Mouse (Mus musculus): ENCODE results near the gene Ndst2.
"Not testable (repeated sequence)": the region's sequence is repeated elsewhere in the genome, so short reads cannot be mapped to it uniquely, and the experiment has no call there.

Ndst2 gene

DNA sequence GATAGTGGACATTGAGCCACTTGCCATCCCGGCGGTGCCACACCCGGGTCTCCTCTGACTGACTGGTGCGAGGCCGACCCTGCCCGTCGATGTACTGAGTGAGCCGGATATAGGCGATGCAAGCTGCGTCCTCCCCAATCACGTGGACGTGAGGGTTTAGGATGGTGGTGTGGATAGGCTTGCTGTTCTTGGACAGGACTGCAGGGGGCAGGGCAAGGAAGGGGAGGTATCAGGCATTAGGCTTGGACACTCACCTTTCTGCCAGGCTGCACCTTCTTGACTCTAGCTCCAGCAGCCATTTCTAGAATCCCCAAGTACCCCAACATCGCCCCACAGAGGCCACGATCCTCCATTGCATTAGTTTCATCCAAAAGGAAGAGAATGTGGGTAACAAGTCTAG lies 2.9 kb upstream of the Ndst2 start:
- DNase-seq (ENCODE audit: low spot score in 2 of 2): peak in 1 of 2 experiments; percentile 55

DNA sequence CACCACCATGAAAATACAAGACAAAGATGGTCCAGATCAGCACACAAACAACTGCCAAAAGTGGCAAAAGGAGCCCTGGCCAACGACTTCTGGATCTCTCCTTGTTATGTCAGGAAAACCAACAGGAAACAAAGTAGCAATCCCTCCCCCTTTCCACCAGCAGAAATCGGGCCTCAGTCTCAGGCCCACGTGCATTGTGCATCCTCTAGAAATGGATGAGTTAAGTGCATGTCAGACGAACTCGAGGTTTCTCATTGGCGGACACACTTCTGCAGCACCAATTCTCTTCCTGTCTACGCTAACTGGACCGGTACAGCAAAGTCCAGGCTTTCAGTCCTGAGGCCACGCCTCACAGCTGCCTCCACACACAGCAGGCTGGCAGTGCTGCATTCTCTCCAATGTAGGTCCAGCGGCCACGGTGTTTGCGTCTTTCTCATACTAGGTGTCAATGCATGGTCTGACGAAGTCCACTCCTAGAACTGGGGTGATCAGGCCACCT lies 1.6 kb upstream of the Ndst2 start:
- DNase-seq (ENCODE audit: low spot score in 2 of 2): no peak

DNA sequence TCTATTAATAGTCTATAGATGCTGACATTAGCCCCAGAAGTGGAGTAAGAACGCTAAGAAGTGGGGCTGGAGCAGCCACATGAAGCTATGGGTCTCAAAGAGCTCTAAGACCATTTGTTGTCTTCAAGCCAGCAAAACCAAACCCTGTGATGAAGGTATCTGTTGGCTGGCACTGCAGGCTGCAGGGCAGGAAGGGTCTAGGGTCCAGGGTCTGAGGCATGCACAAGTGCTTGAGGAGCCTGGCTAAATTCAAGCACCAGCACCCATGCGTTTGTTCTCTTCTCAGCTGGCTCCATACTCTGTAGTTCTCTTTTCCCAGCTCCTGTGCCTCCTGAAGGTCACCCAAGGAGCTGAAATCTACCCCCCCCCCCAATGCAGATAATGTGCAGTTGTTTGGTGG lies 690 bp upstream of the Ndst2 start:
- no peak for DNase-seq (ENCODE audit: low spot score in 2 of 2)

DNA sequence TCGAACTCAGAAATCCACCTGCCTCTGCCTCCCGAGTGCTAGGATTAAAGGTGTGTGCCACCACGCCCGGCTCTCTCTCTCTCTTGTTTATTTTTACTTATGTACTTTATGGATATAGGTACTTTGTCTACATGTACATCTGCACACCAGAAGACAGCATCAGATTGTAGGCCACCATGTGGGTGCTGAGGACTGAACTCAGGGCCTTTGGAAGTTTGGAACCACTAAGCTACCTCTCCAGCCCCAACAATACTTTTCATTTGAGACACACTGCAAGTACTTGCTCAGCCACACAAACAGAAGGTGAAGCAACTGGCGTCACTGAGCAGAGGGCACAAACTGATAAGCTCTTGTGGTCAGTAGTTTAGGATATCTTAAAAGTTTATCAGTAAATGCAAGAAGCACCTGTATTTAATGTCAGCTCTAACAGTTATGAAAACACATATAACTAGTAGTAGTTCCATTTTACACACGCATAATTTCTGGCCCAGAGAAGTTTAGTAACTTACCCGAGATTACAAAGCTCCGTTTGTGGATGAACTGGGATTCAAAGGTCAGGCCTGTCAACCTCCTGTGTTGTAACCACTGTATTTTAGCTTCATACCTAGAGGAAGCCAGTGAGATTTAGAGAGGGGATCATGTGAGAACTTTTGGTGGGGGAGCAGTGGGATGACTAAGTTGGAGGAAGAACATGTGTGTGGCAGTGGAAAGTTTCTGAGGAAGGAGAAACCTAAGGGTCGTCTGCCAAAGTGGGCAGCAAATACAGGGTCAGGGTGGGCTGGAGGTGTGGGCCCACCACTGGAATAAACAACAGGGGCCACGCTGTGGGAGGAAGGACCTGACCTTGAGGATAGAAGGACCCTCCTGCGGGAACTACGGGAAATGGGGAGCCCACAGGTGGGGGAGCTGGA lies 1.1 kb downstream of the Ndst2 start:
- no peak for DNase-seq (ENCODE audit: low spot score in 2 of 2)

DNA sequence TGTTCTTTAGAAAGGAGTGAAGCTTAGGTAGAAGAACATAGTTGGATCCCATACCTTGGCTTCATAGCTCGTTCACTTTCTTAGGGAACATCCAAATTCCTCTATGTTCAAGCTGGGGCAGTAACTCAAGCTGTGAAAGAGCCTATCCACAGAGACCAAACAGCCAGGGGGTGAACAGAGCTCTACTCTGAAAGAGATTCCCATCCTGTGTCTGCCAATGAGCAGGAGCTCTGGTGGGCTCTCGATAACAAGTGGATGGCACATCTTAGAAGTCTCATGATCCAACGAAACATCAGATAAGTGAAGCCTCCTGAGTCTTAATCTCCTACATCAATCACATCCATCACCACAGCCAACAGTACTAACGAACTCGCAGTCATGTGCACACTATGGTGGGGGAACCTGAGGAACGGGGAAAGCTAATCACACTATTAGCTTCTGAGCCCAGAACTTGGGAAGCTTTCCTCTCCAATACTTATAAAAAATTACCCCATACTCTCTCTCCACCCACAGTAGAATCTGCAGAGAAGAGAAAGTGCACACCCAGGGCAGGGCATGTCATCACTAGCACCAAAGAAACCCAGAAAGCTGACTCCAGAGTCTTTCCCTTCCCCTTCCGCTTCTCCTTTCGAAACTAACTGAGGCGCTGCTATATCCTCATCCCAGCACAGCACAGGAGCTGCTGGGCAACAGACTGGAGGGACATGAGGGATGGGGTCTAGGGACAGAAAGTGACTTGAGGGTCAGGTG lies 3.3 kb downstream of the Ndst2 start:
- no peak for DNase-seq (ENCODE audit: low spot score in 2 of 2)

DNA sequence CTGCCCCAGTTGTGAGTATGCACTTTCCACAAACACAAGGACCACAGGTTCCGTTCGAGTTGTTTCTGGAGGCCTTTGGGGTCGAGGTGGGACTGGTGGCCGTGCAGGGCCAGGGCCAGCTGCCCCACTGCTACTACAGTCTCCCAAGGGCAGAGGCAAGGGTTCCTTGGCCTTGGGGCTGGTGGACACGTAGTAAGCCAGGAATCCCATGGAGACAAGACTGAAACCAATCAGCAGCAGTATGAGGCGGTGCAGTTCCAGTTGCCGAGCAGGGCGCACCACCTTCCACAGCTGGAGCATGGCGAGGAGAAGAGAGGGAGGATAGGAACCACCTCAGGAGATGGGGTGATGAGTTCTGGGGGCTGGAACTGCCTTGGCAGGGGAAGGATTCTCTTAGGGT lies 4.5 kb downstream of the Ndst2 start:
- no peak for DNase-seq (ENCODE audit: low spot score in 2 of 2)

DNA sequence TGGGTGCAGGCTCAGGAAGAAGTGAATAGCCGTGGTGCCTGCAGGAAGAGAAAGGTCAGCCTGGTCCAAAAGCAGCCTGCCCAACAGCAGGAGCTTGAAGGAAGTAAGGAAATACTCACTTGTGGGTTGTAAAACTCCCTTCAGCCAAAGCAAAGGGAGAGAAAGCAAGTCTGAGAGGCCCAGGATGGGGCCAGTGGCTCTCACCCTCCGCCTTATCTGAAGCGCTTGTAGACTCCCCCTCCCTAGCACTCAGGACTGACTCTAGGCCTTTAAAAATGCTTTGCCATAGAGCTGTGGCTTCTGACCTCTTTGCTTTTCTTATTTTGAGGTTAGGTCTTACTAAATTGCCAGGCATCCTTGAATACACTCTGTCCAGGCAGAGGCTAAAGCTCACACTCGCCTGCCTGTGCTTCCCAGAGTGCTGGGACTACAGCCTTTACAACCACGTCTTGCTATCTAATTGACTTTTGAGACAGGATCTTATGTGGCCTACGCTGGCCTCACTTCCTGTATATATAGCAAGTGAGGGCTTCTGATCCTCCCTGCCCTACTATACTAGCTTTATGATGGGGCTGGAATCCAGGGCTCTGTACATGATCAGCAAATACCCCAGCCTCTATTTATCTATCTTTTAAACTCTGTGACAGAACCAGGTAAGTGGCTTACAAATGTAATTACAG lies 8.6 kb downstream of the Ndst2 start:
- DNase-seq (ENCODE audit: low spot score in 2 of 2): no peak

DNA sequence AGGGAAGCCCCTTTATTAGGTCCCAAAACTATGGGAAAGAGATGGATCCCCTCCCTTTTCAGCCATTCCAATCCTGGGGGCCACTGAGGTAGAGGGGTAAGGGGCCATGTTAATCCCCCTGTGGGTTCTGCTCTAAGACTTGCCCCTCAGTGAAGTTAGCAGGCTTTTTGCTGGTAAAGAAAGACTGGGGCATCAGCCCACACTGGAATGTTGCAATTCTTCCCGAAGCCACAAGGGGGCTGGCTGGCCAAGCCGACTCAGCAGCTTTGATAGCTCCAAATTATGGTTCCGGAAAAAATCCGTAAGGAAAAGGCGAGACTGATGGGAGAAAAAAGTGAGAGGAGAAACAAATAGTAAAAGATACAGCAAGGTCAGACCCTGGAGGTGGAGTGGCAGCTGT lies 10.3 kb downstream of the Ndst2 start:
- peak in 1 of 2 experiments; percentile 74 for DNase-seq (ENCODE audit: low spot score in 2 of 2)

DNA sequence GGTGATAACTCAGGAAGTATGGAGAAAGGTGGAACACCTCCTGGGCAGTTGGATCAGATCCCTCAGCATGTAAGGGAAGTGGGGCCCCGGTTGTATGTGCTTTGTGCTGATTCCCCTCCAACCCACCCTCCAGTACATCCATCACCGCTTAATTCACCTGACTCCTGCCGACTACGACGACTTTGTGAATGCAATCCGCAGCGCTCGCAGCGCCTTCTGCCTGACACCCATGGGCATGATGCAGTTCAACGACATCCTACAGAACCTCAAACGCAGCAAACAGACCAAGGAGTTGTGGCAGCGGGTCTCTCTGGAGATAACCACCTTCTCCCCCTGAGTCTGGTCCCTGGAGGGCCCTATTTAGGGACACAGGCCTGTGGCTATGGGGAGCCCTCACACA lies 11.4 kb downstream of the Ndst2 start:
- no peak for DNase-seq (ENCODE audit: low spot score in 2 of 2)

DNA sequence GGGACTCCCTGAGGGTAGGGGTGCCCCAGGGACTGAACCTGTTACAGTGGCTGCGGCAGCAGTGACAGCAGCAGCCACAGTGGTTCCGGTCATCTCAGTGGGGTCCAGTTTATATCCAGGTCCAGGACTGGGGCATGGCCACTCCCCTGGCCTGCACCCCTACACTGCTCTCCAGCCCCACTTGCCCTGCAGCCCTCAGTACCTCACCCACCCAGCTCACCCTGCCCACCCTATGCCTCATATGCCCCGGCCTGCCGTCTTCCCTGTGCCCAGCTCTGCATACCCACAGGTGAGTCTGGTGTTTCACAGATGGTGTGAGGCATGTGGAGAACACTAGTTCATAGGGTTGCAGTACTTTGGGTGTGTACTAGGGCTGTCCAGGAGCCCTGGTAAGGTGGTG lies 13.0 kb downstream of the Ndst2 start:
- DNase-seq (ENCODE audit: low spot score in 2 of 2): no peak

DNA sequence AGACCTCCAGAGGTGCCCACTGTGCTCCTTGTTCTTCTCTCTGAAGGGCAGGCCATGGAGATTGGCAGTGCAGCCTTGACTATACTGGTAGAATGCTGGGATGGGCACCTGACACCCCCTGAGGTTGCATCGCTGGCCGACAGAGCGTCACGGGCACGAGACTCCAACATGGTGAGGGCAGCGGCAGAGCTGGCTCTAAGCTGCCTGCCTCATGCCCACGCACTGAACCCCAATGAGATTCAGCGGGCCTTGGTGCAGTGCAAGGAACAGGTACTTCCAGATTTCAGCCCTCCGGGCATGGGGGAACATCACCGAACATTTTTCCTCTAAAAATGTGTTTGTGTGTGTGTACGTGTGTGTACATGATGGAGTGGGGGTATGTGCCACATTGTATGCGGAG lies 14.6 kb downstream of the Ndst2 start:
- DNase-seq (ENCODE audit: low spot score in 2 of 2): no peak

DNA sequence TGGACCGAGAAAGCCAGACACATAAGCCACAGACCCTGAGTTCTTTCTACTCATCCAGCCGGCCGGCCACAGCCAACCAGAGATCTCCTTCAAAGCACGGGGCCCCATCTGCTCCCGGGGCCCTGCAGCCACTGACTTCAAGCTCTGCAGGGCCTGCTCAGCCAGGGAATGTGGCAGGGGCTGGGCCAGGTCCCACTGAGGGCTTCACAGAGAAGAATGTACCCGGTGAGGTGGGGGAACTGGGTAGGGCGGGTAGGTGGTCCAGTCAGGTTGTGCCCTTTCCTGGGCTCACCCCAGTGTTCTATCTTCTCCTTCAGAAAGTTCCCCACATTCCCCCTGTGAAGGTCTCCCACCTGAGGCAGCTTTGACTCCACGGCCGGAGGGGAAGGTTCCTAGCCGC lies 15.9 kb downstream of the Ndst2 start:
- DNase-seq (ENCODE audit: low spot score in 2 of 2): no peak

DNA sequence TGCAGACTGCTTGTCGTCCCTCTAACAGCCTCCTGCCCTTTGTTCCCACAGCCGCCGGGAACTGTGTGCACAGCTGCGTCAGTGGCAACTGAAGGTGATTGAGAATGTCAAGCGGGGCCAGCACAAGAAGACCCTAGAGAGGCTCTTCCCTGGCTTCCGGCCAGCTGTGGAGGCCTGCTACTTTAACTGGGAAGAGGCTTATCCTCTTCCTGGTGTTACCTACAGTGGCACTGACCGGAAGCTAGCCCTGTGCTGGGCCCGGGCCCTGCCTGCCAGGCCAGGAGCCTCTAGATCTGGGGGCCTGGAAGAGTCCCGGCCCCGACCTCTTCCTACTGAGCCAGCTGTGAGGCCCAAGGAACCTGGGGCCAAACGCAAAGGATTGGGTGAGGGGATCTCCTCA lies 20.5 kb downstream of the Ndst2 start:
- no peak for DNase-seq (ENCODE audit: low spot score in 2 of 2)

DNA sequence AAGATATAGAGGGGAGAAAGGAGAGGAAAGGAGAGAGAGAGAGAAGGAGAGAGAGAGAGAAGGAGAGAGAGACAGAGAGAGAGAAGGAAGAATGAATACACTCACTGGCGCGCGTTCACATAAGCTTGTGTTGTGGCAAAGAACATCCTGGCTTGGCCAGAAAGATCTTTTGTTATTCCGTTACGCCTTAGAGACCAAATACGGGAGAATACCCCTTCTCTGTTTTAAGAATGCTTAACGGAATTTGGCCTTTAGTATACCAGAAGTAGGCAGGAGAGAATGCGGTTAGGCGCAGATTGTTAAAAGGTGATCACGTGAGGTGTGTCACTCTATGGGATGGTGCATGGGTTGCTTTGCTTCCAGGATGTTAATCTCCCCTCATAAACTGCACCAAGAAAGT lies 26.1 kb downstream of the Ndst2 start:
- DNase-seq (ENCODE audit: low spot score in 2 of 2): no peak

DNA sequence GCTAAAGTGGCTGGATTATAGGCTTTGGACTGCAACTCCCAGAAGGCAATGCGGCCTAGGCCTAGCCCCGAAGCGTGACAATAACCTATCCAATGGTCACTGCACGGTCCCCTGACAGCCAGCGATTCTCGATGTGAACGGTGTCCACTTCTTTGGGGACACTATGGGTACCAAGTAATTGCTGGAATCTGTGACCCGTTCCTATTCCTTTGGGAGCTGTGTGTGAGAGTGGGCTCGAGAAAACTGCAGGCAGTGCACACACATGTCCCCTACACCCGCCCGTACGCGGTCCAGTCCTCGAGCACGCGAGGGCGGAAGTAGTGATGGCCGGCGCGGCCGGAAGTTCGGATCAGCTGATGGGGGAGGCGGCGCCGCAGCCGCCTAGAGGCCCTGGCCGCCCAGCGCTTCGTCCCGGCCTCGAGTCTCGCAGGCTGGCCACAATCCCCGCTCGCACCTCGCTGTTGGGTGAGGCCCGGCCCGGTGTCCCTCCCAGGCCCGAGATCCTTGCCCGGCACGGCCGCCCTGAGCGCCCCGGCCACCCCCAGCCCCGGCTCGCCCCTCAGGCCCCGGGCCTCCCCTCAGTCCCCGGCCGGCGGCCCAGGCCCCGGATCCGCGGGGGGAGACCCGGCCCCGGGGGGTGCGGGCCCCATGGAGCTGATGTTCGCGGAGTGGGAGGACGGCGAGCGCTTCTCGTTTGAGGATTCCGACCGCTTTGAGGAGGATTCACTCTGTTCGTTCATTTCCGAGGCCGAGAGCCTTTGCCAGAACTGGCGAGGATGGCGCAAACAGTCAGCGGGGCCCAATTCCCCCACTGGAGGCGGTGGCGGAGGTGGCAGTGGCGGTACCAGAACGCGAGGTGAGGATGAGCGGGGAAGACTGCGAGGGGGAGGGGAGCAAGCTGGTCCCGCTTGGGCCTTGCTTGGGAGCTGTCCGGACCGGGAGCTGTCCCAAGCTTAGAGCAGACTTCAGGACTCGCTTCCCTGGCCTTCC lies 26.9 kb downstream of the Ndst2 start, which contains the start of gene Zswim8:
TSS of gene Zswim8 (plus strand) at position 352 of the 990 bp plus-strand sequence.
- DNase-seq (ENCODE audit: low spot score in 2 of 2): peak; percentile 66 to 82

DNA sequence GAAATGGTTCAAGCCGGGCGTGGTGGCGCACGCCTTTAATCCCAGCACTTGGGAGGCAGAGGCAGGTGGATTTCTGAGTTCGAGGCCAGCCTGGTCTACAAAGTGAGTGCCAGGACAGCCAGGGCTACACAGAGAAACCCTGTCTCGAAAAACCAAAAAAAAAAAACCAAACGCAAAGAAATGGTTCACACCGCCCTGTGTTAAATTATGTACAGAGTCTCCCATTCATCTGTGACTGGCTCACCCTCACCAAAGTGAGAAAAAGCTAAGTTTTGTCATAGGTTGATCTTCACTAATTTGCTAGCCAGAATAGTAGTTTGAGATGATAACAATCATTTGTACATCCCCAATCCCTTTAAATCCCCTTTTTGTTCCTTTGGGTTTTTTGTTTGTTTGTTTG lies 30.9 kb downstream of the Ndst2 start:
- DNase-seq (ENCODE audit: low spot score in 2 of 2): not testable (repeated sequence)

DNA sequence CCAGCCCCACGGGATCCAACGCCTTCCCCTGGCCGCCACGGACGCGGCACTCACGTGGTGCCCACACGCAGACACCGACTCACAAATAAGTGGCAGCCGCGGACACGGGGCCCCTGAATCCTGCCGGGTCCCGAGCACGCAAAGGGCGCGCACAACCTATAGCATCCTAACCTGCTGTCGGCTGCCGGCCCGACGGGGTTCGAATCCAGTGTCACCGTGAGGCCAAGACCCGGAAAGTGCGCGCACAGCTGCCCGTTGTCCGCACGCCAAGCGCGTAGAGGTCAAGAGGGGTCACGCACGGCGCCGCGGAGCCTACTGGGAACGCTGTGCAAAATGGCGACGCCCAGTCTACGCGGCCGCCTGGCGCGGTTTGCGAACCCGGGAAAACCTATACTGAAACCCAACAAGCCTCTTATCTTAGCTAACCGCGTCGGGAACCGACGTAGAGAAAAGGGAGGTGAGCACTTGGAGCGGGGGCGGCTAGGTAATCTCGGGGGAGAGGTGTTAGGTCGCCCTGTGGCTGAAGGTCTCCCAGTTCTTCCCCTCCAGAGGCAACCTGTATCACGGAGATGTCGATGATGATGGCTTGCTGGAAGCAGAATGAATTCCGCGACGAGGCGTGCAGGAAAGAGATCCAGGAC lies 31.5 kb downstream of the Ndst2 start, which contains the start of gene Chchd1:
TSS of gene Chchd1 (plus strand) at position 266 of the 641 bp plus-strand sequence.
- DNase-seq (ENCODE audit: low spot score in 2 of 2): peak; percentile 84 to 93

DNA sequence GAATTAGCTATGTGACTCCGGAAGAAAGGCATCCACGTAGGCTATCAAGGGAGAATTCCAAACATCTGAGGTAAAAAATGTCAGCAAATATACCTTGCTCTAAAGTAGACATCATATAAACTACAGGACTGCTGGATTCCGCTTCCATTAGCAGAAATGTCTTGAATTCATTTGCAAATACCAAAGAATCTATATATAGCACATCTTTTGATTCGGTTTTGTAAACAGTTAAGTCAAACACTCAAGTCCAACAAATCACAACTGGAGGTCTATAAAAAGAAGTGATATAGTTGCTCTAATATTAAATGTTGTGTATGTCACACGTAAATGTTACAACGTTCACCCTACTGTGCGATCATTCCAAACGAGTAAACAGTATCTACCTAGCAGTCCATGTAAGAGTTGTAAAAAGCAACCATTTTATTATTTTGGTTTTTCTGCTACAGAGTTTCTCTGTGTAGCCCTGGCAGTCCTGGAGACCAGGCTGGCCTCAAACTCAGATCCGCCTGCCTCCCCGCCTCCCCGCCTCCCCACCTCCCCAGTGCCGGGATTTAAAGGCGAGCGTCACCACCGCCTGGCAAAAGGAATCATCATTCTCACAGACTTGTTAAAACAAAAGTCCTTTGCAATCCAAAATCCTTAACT lies 32.1 kb downstream of the Ndst2 start:
- no peak for DNase-seq (ENCODE audit: low spot score in 2 of 2)

DNA sequence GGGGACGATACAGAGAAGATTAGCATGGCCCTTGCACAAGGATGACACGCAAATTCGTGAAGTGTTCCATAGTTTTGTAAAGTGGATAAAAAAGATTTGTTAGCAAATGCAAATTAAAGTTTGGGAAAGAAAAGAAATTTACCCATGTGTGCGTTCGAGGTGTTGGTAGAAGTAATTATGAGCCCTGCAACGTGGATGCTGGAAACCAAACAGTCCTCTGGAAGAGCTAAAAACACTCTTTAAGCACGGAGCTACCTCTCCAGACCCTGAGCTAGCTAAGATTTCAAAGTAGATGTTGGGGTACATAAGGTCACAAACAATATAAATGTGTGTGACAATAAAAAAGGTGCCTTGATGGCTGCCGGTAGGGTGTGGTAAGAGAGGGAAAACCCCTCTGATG lies 32.8 kb downstream of the Ndst2 start:
- no peak for DNase-seq (ENCODE audit: low spot score in 2 of 2)

DNA sequence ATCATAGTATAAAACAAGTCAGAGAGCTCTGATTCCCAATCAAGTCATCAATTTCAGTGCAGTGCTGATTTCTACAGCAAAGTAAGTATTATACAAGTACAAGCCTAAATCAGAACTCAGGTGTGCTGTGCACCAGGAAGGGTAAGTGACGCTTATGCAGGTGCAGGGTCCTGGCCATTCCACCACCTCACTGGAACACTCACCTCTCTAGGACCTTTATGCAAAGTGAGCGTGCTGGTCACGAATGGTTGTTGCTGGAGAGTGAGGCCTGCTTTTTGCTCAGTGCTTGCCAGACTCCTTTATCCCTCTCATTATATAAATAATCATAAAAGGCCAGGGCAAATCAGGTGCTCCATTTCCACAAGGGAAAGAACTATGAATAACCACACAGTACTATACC lies 34.0 kb downstream of the Ndst2 start:
- DNase-seq (ENCODE audit: low spot score in 2 of 2): no peak
